ENCODE assay signal across 7 mouse cellular contexts in genomic region chr1:138385156-138385841, GRCm38 (mm10).
A peak's percentile ranks its signal among the peaks of the same experiment; 100 is the strongest.
DNase-seq lines count a peak whose midpoint lies in the region; ATAC-seq lines count a peak whose summit lies in the region.

No protein-coding gene starts in this region.

- DNase-seq in lung, postnatal 10 days: peak; percentile 1
- DNase-seq in lung, postnatal 36 days: no peak
- DNase-seq in forebrain, embryonic 11.5 days (ENCODE audit: low spot score): peak; percentile 52
- peak; percentile 73 for DNase-seq in retina, postnatal 1 day
- DNase-seq in left cerebral cortex, adult 9 months (ENCODE audit: low spot score in 2 of 2): no peak
- DNase-seq in spleen, adult 12 weeks (ENCODE audit: low spot score): no peak

- no peak overlapping the region for H3K4me3 ChIP-seq in forebrain, embryonic 11.5 days (ENCODE audit: low read depth, low read length)
- peak overlapping the region; percentile 19; the same call in 1 of the 2 replicates for H3K4me3 ChIP-seq in intestine, embryonic 16.5 days (ENCODE audit: low read length)

- no peaks in the 10 kb centered on the region for H3K27me3 ChIP-seq in forebrain, embryonic 11.5 days (ENCODE audit: control insufficient read depth, insufficient read depth, low read length)
- H3K27me3 ChIP-seq in intestine, embryonic 16.5 days (replicated peaks; ENCODE audit: control insufficient read depth, insufficient read depth, low read length): no peaks in the 10 kb centered on the region

- H3K9ac ChIP-seq in forebrain, embryonic 11.5 days (ENCODE audit: low read length): no peak overlapping the region
- H3K9ac ChIP-seq in intestine, embryonic 16.5 days (ENCODE audit: low read depth, low read length): 0 out of 2 replicates have a peak overlapping the region, but pooled peaks have one; percentile 10

- WGBS in forebrain, embryonic 11.5 days: 46% methylated on average over 19 of the region's 19 CpGs
- 20% methylated on average over 19 of the region's 19 CpGs for WGBS in intestine, embryonic 16.5 days

- H3K27ac ChIP-seq in forebrain, embryonic 11.5 days (ENCODE audit: low read depth, low read length): peak overlapping the region; percentile 54
- H3K27ac ChIP-seq in intestine, embryonic 16.5 days (ENCODE audit: low read length): no peak overlapping the region

- H3K36me3 ChIP-seq in forebrain, embryonic 11.5 days (ENCODE audit: control insufficient read depth, insufficient read depth, low read length): no peaks in the 10 kb centered on the region
- no peaks in the 10 kb centered on the region for H3K36me3 ChIP-seq in intestine, embryonic 16.5 days (ENCODE audit: control insufficient read depth, insufficient read depth, low read length)

- peak; percentile 78 for ATAC-seq in forebrain, embryonic 11.5 days (replicated peaks; ENCODE audit: low FRiP score)
- ATAC-seq in intestine, embryonic 16.5 days: no peak

- H3K4me2 ChIP-seq in forebrain, embryonic 11.5 days (ENCODE audit: low read depth, low read length, severe bottlenecking): no peak overlapping the region
- peak overlapping the region; percentile 27; the same call in 1 of the 2 replicates for H3K4me2 ChIP-seq in intestine, embryonic 16.5 days (ENCODE audit: low read depth, low read length)

- no peaks in the 10 kb centered on the region; the same call in 1 of the 2 replicates for H3K4me1 ChIP-seq in forebrain, embryonic 11.5 days (replicated peaks; ENCODE audit: control insufficient read depth, insufficient read depth, low read length)
- peaks cover 4% of the 10 kb centered on the region for H3K4me1 ChIP-seq in intestine, embryonic 16.5 days (ENCODE audit: control insufficient read depth, insufficient read depth, low read length)

- H3K9me3 ChIP-seq in forebrain, embryonic 11.5 days (ENCODE audit: control insufficient read depth, low read length): no peaks in the 10 kb centered on the region
- H3K9me3 ChIP-seq in intestine, embryonic 16.5 days (ENCODE audit: control insufficient read depth, low read length): no peaks in the 10 kb centered on the region

Comparison
In these comparisons a context has a peak if more than half of its experiments do, and no peak if none do; other contexts are left out.
1. DNase-seq: peak in lung, postnatal 10 days (single experiment), forebrain, embryonic 11.5 days (single experiment) and retina, postnatal 1 day (single experiment); none in lung, postnatal 36 days (single experiment), left cerebral cortex, adult 9 months (0 of 2) and spleen, adult 12 weeks (single experiment).